In the genomic region with DNA sequence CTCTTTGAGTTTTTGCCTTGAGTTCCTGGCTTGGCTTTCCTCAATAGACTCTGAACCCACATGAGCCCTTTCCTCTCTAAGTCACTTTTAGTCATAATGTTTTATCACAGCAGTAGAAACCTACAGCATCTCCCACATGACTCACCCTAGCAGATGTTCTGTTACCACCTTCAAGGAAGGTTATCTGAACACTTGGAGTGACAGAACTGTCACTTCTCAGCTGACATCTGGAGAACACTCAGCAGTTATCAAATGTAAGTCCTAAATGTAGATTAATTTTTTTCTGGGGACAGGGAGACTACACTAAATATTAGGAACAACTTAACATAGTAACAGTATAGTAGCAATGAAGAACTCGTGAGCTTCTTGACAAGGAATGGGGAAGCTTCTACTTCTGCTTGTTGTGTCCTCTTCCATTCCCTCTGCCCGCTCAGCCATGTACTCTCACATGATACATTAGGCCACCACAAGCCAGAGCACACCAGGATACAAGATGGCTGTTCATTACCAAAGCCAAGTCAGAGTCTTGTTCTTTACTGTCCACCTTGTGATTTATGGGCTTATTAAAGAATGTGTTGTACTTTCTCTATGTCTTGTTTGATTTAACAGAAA, we compare ENCODE assay signal across 23 mouse cellular contexts. TPM values are rescaled to one million over a fixed set of nuclear protein-coding genes. Genes with fewer than 3 reads are reported as not detected.
DNase-seq lines count a peak whose midpoint lies in the region; ATAC-seq and TF ChIP-seq lines count a peak whose summit lies in the region.
"Had no signal": no experiment of that assay in that cellular context is flagged by ENCODE, and none has a peak within 500 bp of the region (broad histone marks: within the 10 kb centered on the region; RNA-seq: fewer than 3 reads in every experiment).

No protein-coding gene starts in this region.

- TF ChIP-seq EP300 in liver, postnatal 0 days (IDR thresholded peaks at IDR 0.05; ENCODE audit: low read depth) = no peak

- no peaks in the 10 kb centered on the region for H3K9me3 ChIP-seq in liver, postnatal 0 days (ENCODE audit: low read length)
- H3K9me3 ChIP-seq in liver, embryonic 11.5 days (ENCODE audit: control insufficient read depth, low read length) = peaks cover 3% of the 10 kb centered on the region; the same call in 1 of the 2 replicates
- H3K9me3 ChIP-seq in G1E (replicated peaks) = peaks cover 8% of the 10 kb centered on the region
- H3K9me3 ChIP-seq: embryonic facial prominence, embryonic 13.5 days; limb, embryonic 10.5 days had no signal

- no peaks in the 10 kb centered on the region for H3K27me3 ChIP-seq in liver, postnatal 0 days (ENCODE audit: insufficient read depth, low read length)
- no peaks in the 10 kb centered on the region for H3K27me3 ChIP-seq in liver, embryonic 11.5 days (replicated peaks; ENCODE audit: control insufficient read depth, insufficient read depth, low read length)
- H3K27me3 ChIP-seq in G1E (ENCODE audit: insufficient read depth, low read length) = no peaks in the 10 kb centered on the region
- H3K27me3 ChIP-seq: embryonic facial prominence, embryonic 13.5 days; hindbrain, embryonic 12.5 days; liver, embryonic 13.5 days; neural tube, embryonic 12.5 days; Patski had no signal

- no peak overlapping the region for H3K4me2 ChIP-seq in liver, postnatal 0 days (ENCODE audit: low read depth, low read length)
- H3K4me2 ChIP-seq in liver, embryonic 11.5 days = no peak overlapping the region
- H3K4me2 ChIP-seq: embryonic facial prominence, embryonic 13.5 days; hindbrain, embryonic 12.5 days; liver, embryonic 13.5 days; neural tube, embryonic 12.5 days had no signal

- no peak for TF ChIP-seq CTCF in liver, postnatal 0 days (IDR thresholded peaks at IDR 0.05; ENCODE audit: low read depth)
- TF ChIP-seq CTCF in G1E (IDR thresholded peaks at IDR 0.05; ENCODE audit: low read depth, low read length) = no peak

- no peaks in the 10 kb centered on the region for H3K36me3 ChIP-seq in liver, postnatal 0 days (replicated peaks; ENCODE audit: insufficient read depth, low read length)
- H3K36me3 ChIP-seq in liver, embryonic 11.5 days (ENCODE audit: control insufficient read depth, insufficient read depth, low read length) = peaks cover 4% of the 10 kb centered on the region; the same call in 1 of the 2 replicates
- H3K36me3 ChIP-seq in G1E (replicated peaks) = peaks cover 88% of the 10 kb centered on the region
- H3K36me3 ChIP-seq: embryonic facial prominence, embryonic 13.5 days; hindbrain, embryonic 12.5 days; limb, embryonic 10.5 days; neural tube, embryonic 12.5 days had no signal

- peak; percentile 49; the same call in 1 of the 2 replicates for ATAC-seq in liver, postnatal 0 days
- no peak for ATAC-seq in liver, embryonic 11.5 days (replicated peaks; ENCODE audit: low FRiP score)
- ATAC-seq in G1E (ENCODE audit: extremely low read depth, insufficient number of reproducible peaks, low FRiP score, poor library complexity, severe bottlenecking) = peak; percentile 65
- ATAC-seq in monocyte, adult 5-6 weeks (replicated peaks; ENCODE audit: insufficient number of reproducible peaks, low FRiP score, low TSS enrichment, poor library complexity, severe bottlenecking) = peak; percentile 84
- ATAC-seq: forebrain, embryonic 14.5 days; Patski had no signal

- no peak for DNase-seq in liver, postnatal 0 days
- DNase-seq in liver, embryonic 11.5 days (ENCODE audit: low spot score) = no peak
- no peak for DNase-seq in G1E (ENCODE audit: low spot score)
- DNase-seq in right cerebral cortex, adult 18-20 months = no peak
- DNase-seq in left cerebral cortex, adult 9 months (ENCODE audit: low spot score in 2 of 2) = no peak
- DNase-seq in cerebellum, adult 9-11 months = no peak
- DNase-seq: adrenal gland, postnatal 10 days; cerebellum, adult 8-10 months; gastrocnemius, postnatal 25 days; kidney, adult 2 months; kidney, postnatal 14 days; liver, embryonic 13.5 days; thymus, postnatal 14 days had no signal

- 60% methylated on average over 2 of the region's 2 CpGs for WGBS in liver, postnatal 0 days (ENCODE audit: insufficient replicate concordance)
- WGBS in liver, embryonic 11.5 days = 65% methylated on average over 2 of the region's 2 CpGs

- no peaks in the 10 kb centered on the region for H3K4me1 ChIP-seq in liver, postnatal 0 days (ENCODE audit: insufficient read depth)
- no peaks in the 10 kb centered on the region for H3K4me1 ChIP-seq in liver, embryonic 11.5 days (replicated peaks; ENCODE audit: control insufficient read depth, insufficient read depth, low read length)
- H3K4me1 ChIP-seq in G1E (ENCODE audit: insufficient read depth, low read depth, low read length) = peaks cover 25% of the 10 kb centered on the region
- no peaks in the 10 kb centered on the region for H3K4me1 ChIP-seq in brown adipose tissue, adult 24 weeks (ENCODE audit: control insufficient read depth, insufficient read depth, insufficient read length, low read length)
- H3K4me1 ChIP-seq: embryonic facial prominence, embryonic 13.5 days; heart, embryonic 10.5 days; hindbrain, embryonic 12.5 days; limb, embryonic 10.5 days; liver, embryonic 13.5 days; neural tube, embryonic 12.5 days had no signal

- H3K9ac ChIP-seq in liver, postnatal 0 days (replicated peaks) = no peak overlapping the region
- no peak overlapping the region for H3K9ac ChIP-seq in liver, embryonic 11.5 days (ENCODE audit: low read depth, low read length)
- H3K9ac ChIP-seq: embryonic facial prominence, embryonic 13.5 days; hindbrain, embryonic 12.5 days; liver, embryonic 13.5 days; neural tube, embryonic 12.5 days had no signal

- H3K27ac ChIP-seq in liver, postnatal 0 days (ENCODE audit: low read depth) = 0 out of 2 replicates have a peak overlapping the region, but pooled peaks have one; percentile 39
- no peak overlapping the region for H3K27ac ChIP-seq in liver, embryonic 11.5 days (ENCODE audit: low read depth, low read length)
- peak overlapping the region; percentile 18; the same call in 1 of the 2 replicates for H3K27ac ChIP-seq in brown adipose tissue, adult 24 weeks (replicated peaks; ENCODE audit: low read depth, low read length)
- H3K27ac ChIP-seq: embryonic facial prominence, embryonic 13.5 days; heart, embryonic 10.5 days; hindbrain, embryonic 12.5 days; left cerebral cortex, adult 2 months; limb, embryonic 10.5 days; liver, embryonic 13.5 days; neural tube, embryonic 12.5 days had no signal

- no peak overlapping the region for H3K4me3 ChIP-seq in liver, postnatal 0 days (ENCODE audit: low read depth, low read length)
- no peak overlapping the region for H3K4me3 ChIP-seq in liver, embryonic 11.5 days (ENCODE audit: low read depth, low read length)
- no peak overlapping the region for H3K4me3 ChIP-seq in G1E (ENCODE audit: low read depth, low read length)
- no peak overlapping the region for H3K4me3 ChIP-seq in brown adipose tissue, adult 24 weeks (ENCODE audit: insufficient read depth, low read depth, low read length)
- H3K4me3 ChIP-seq: embryonic facial prominence, embryonic 13.5 days; heart, embryonic 10.5 days; hindbrain, embryonic 12.5 days; left cerebral cortex, adult 2 months; limb, embryonic 10.5 days; liver, embryonic 13.5 days; neural tube, embryonic 12.5 days had no signal

RNA-seq across cellular contexts. Expression of a gene that starts 25.6 kb away (rescaled TPM):
- polyA plus RNA-seq in liver, postnatal 0 days (2015; fragmentation: Nextera tagmentation; extraction: Ambion mirVana) = 7.7 and 11.3 TPM in 2 replicates
- polyA plus RNA-seq in liver, embryonic 11.5 days (2014; fragmentation: Nextera tagmentation; extraction: Ambion mirVana) = 9.1 and 12.0 TPM in 2 replicates
- total RNA-seq in G1E (2014; fragmentation: Nextera tagmentation) (87.0 and 108 TPM in 2 replicates), G1E (2017) (11.4 and 13.6 TPM in 2 replicates)
- polyA plus RNA-seq in G1E (2012) = 78.2 and 83.9 TPM in 2 replicates
- 3.0 and 3.7 TPM in 2 replicates for polyA plus RNA-seq in brown adipose tissue, adult 24 weeks (2012; ENCODE audit: insufficient read depth, insufficient read length, missing spikeins)
- total RNA-seq in monocyte, adult 5-6 weeks (2017) = 58.1 to 181 TPM (median 70.4 TPM) in 3 replicates
- polyA plus RNA-seq: Patski had no signal
